Mouse (Mus musculus) lung, postnatal 0 days (tissue): ENCODE data around the gene Cabp7.

Experiments
- CTCF ChIP-seq: IDR thresholded peaks from 2 replicates; pipeline ENCODE4 v1.5.1; 2016; ENCODE audit warnings: antibody characterized with exemption, mild to moderate bottlenecking
- EP300 ChIP-seq: IDR thresholded peaks from 2 replicates; pipeline ENCODE4 v1.6.1; 2016; ENCODE audit warnings: antibody characterized with exemption, mild to moderate bottlenecking, control low read depth

DNA sequence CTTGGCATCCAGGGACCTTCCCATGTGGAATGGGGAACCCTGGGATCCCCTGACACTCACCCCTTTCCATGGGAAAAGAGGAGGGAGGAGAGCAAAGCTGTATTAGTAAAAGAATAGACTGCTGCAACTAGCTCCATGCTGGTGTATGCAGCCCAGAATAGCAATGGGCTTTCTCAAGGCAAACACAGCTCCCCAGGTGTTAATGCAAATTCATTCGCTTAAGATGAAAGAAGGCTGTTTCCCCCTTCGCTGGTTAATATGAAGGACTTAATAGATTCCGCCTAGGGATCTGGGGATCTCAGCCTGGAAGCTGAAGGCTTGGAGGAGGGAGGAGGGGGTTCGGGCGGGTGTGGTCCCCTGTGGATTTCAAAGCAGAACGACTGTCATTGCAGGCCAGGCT is 15.4 kb upstream of the Cabp7 start:
- TF ChIP-seq CTCF (no peak), EP300 (no peak)
